Mouse (Mus musculus): ENCODE measurements around the gene Dis3l2.

DNA sequence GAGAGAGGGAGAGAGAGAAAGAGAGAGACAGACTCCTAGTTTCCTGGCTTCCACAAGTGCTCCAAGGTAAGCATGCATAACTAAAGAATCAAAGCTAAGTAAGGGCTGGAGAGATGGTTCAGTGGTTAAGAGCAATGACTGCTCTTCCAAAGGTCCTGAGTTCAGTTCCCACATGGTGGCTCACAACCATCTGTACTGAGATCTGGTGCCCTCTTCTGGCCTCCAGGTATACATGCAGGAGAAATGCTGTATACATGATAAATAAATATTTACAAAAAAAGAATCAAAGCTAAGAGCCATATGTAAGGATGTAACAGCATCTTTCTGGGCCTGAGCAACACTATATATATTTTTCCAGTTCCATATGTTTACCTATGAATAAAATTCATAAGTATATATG lies 357.3 kb downstream of the Dis3l2 start:
- TF ChIP-seq EP300 (IDR thresholded peaks at IDR 0.05) (no peak), CTCF (IDR thresholded peaks at IDR 0.05) (peak; percentile 14; the same call in 1 of the 2 replicates)

Measured in lung, postnatal 0 days (tissue).